Mouse (Mus musculus) inflammation-experienced regulatory T-cells (primary cell): ENCODE data around the gene Arih1. TPM values are rescaled to one million over a fixed set of nuclear protein-coding genes. Genes with fewer than 3 reads are reported as not detected.

Experiments used
- polyA plus RNA-seq, 2 experiments: library from polyadenylated mRNA; unstranded; fragments of 100-300 nt; shearing (Covaris generic); gene quantifications; one replicate each; pipeline ENCODE4 v1.2.1; 2017

Gene Arih1
- polyA plus RNA-seq, result 100 to 1,000 TPM in 1 of 2 experiments, 10 to 100 TPM in 1; 89.5 to 109 TPM

DNA sequence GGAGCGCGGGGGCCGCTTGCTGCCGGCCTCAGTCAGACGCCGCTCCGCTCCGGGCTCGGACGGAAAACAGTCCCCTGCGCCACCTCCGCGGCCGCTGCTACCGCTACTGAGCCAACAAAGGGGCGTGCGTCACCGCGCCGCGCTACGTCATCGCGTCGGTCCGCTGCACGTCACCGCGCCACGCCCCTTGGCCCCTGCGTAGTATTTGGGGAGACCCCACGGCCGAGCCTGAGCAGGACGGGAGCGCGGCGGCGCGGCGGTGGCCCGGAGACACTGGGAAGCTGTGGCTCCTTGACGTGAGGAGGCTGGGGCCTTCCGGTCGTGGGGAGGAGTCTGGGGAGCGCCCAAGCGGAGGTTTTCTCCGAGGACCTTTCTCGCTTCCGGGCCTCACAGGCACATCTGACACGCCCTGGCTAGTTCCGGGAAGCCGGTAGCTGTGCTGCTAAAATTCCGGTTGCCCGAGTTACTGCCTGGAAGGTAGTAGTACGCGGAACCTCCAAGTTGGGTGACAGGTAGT lies at the start of gene Arih1:
Gene Arih1, minus strand, starts transcription at position 70 of the 517 bp plus-strand sequence.

DNA sequence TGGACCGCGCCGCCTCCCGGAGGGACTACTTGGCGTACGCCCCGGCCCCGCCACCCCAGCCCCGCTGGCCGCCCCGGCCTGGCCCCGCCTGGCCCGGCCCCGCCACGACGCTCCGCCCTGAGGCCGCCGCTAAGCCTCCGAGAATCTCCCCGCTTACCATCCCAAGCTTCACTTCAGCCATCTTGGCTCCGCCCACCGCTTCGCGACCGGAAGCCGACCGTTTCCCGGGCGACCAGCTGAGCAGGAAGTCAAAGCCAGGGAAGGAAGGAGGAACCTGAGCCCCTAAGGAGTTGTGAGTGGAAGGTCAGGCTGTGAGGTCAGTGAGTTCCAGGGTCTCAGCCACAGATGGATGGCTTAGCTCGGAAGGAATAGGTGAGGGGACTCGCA lies 133.2 kb downstream of the Arih1 start, which contains the start of gene Bbs4:
Gene Bbs4, minus strand, starts transcription at position 256 of the 387 bp plus-strand sequence.

Other genes with a start within 250 kb of the Arih1 start
- 10 to 100 TPM; 52.2 to 57.7 TPM for gene Adpgk, start 195.1 kb downstream of the Arih1 start, polyA plus RNA-seq
- gene Bbs4, start 133.1 kb downstream of the Arih1 start, polyA plus RNA-seq, result 10 to 100 TPM; 14.1 TPM
- gene Hexa, start 52.9 kb upstream of the Arih1 start, polyA plus RNA-seq, result 10 to 100 TPM; 55.0 to 56.4 TPM
- gene Tmem202, start 53.2 kb upstream of the Arih1 start, polyA plus RNA-seq, result under 1 TPM; 0.26 to 0.52 TPM
- under 1 TPM in 1 of 2 experiments, not detected in 1; 0.33 TPM for gene Celf6, start 91.3 kb upstream of the Arih1 start, polyA plus RNA-seq
- 10 to 100 TPM; 45.1 to 69.1 TPM for gene Parp6, start 130.7 kb upstream of the Arih1 start, polyA plus RNA-seq
- gene Pkm, start 169.8 kb upstream of the Arih1 start, polyA plus RNA-seq, result 100 to 1,000 TPM; 721 to 753 TPM
- 1 to 10 TPM in 1 of 2 experiments, under 1 TPM in 1; 0.19 to 1.8 TPM for gene Gramd2, start 193.5 kb upstream of the Arih1 start, polyA plus RNA-seq